In the genomic region with DNA sequence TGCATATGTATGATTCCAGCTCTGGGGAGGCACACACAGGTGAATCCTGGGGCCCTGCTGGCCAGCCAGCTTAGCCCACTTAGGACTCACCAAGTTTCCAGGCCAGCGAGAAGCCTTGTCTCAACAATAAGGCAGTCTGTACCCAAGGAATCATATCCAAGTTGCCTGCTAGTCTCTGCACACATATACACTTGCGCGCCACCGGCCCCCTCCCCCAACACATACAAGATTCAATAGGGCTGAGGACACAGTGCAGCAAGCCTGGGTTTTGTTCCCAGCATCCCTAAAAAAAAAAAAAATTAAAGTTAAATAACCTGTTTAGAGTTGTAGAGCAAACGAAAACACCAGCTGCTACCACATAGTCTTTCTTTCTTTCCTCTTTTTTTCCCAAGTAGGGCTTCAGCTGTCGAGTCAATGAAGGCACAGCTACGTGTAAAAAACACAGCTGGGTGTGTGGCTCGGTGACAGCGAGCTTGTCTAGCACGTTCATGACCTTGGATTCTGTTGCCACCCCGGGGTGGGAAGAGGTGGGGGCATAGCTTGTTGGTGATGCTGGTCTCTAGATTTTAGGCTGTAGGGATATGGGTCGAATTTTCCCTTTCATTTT, we compare ENCODE assay signal across 10 mouse cellular contexts.
"Had no signal": no experiment of that assay in that cellular context is flagged by ENCODE, and none has a peak within 500 bp of the region (broad histone marks: within the 10 kb centered on the region; RNA-seq: fewer than 3 reads in every experiment).

No protein-coding gene starts in this region.

- H3K27ac ChIP-seq: limb, embryonic 13.5 days; liver, embryonic 14.5 days; midbrain, embryonic 15.5 days; neural tube, embryonic 12.5 days had no signal

- DNase-seq: kidney, postnatal 14 days; left cerebral cortex, postnatal 4 days; lung, adult 18-20 months; right cerebral cortex, postnatal 4 days; spleen, adult 18-20 months; thymus, postnatal 4 days had no signal

- H3K9ac ChIP-seq: limb, embryonic 13.5 days; liver, embryonic 14.5 days; midbrain, embryonic 15.5 days; neural tube, embryonic 12.5 days had no signal

- ATAC-seq: midbrain, embryonic 15.5 days had no signal

- H3K9me3 ChIP-seq: limb, embryonic 13.5 days; midbrain, embryonic 15.5 days; neural tube, embryonic 12.5 days had no signal

- H3K27me3 ChIP-seq: limb, embryonic 13.5 days; midbrain, embryonic 15.5 days; neural tube, embryonic 12.5 days had no signal

- H3K4me2 ChIP-seq: limb, embryonic 13.5 days; midbrain, embryonic 15.5 days; neural tube, embryonic 12.5 days had no signal

- H3K36me3 ChIP-seq: limb, embryonic 13.5 days; midbrain, embryonic 15.5 days; neural tube, embryonic 12.5 days had no signal

- H3K4me3 ChIP-seq: limb, embryonic 13.5 days; midbrain, embryonic 15.5 days; neural tube, embryonic 12.5 days had no signal
